Mouse (Mus musculus): Measurements from ENCODE around the gene Rbm7. TPM values are rescaled to one million over a fixed set of nuclear protein-coding genes. Genes with fewer than 3 reads are reported as not detected.
"Not testable (repeated sequence)": the region's sequence is repeated elsewhere in the genome, so short reads cannot be mapped to it uniquely, and the experiment has no call there.

Rbm7 gene
- total and polyA plus RNA-seq, 3 experiments = 47.3 to 48.4 TPM; not detected in 1

GRCm38 (mm10) chr9:48526520-48526919 is 31.4 kb upstream of the Rbm7 start:
- H3K27me3 ChIP-seq (ENCODE audit: control insufficient read depth in 1 of 2, insufficient read depth in 2 of 2, low read length in 2 of 2) = no peaks in the 10 kb centered on the region; a peak in 1 of 4 replicates
- no peak for DNase-seq (ENCODE audit: low read depth, low spot score)
- H3K79me2 ChIP-seq (ENCODE audit: control insufficient read depth, insufficient read depth, low read length, poor library complexity) = no peaks in the 10 kb centered on the region
- H3K27ac ChIP-seq (ENCODE audit: control insufficient read depth, low read depth, low read length) = no peak overlapping the region
- H3K4me1 ChIP-seq (ENCODE audit: control insufficient read depth in 1 of 2, insufficient read depth in 2 of 2, low read length in 2 of 2) = no peaks in the 10 kb centered on the region
- no peaks in the 10 kb centered on the region for H3K36me3 ChIP-seq (ENCODE audit: control insufficient read depth in 1 of 2, insufficient read depth in 2 of 2, low read length in 2 of 2)
- TF ChIP-seq POLR2A (IDR thresholded peaks at IDR 0.05; ENCODE audit: control insufficient read depth in 1 of 2, insufficient read depth in 1 of 2, low read depth in 1 of 2, low read length in 2 of 2, poor library complexity in 1 of 2) = no peak
- no peak for TF ChIP-seq JUND (IDR thresholded peaks at IDR 0.05; ENCODE audit: low read depth, low read length)
- TF ChIP-seq MAFK (IDR thresholded peaks at IDR 0.05; ENCODE audit: borderline replicate concordance, low read depth, low read length) = no peak
- no peak for TF ChIP-seq ZMIZ1 (IDR thresholded peaks at IDR 0.05; ENCODE audit: low read depth, low read length)
- TF ChIP-seq MEF2A (IDR thresholded peaks at IDR 0.05; ENCODE audit: extremely low read depth, insufficient replicate concordance, low read depth, low read length, poor library complexity, severe bottlenecking) = no peak
- TF ChIP-seq BHLHE40 (IDR thresholded peaks at IDR 0.05; ENCODE audit: borderline replicate concordance, low read depth, low read length) = no peak
- TF ChIP-seq ELF1 (IDR thresholded peaks at IDR 0.05; ENCODE audit: low read depth, low read length) = no peak
- no peak for TF ChIP-seq RCOR1 (IDR thresholded peaks at IDR 0.05; ENCODE audit: low read depth, low read length)
- TF ChIP-seq CTCF (IDR thresholded peaks at IDR 0.05 in 2 of 3, conservative IDR thresholded peaks at IDR 0.05 in 1 of 3; ENCODE audit: control insufficient read depth in 1 of 3, insufficient read depth in 1 of 3, low read depth in 2 of 3, low read length in 3 of 3, poor library complexity in 1 of 3, severe bottlenecking in 1 of 3) = no peak
- no peak for TF ChIP-seq SIN3A (IDR thresholded peaks at IDR 0.05; ENCODE audit: low read length)
- TF ChIP-seq RAD21 (IDR thresholded peaks at IDR 0.05; ENCODE audit: low read depth, low read length) = no peak
- no peak for TF ChIP-seq NRF1 (IDR thresholded peaks at IDR 0.05; ENCODE audit: insufficient read depth, low read depth, low read length, poor library complexity, severe bottlenecking)
- H3K4me3 ChIP-seq (ENCODE audit: control insufficient read depth in 1 of 2, insufficient read depth in 1 of 2, low read depth in 2 of 2, low read length in 2 of 2) = no peak overlapping the region
- no peaks in the 10 kb centered on the region for H3K9me3 ChIP-seq (replicated peaks; ENCODE audit: insufficient read depth, low read length)
- no peak overlapping the region for H3K9ac ChIP-seq (ENCODE audit: control insufficient read depth, low read depth, low read length, poor library complexity, severe bottlenecking)

DNA sequence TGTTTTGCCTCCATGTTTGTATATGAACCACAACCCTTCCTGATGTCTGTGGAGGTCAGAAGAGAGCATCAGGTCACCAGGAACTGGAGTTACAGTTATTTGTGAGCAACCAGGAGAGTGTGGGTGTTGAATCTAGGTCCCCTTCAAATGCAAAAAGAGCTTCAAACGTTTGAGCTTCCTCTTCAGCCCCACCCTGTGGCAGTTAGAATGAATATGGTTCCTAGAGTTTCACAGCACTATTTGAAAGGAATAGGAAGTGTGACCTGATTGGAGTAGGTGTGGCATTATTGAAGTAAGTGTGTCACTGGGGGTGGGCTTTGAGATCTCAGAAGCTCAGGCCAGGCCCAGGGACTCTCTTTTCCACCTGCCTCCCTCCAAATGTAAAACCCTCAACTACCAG is 30.5 kb upstream of the Rbm7 start:
- peak; percentile 17 for DNase-seq (ENCODE audit: low read depth, low spot score)
- Histone ChIP-seq H3K9me3 (replicated peaks; ENCODE audit: insufficient read depth, low read length) (no peaks in the 10 kb centered on the region), H3K27me3 (ENCODE audit: control insufficient read depth in 1 of 2, insufficient read depth in 2 of 2, low read length in 2 of 2) (no peaks in the 10 kb centered on the region; a peak in 1 of 4 replicates), H3K9ac (ENCODE audit: control insufficient read depth, low read depth, low read length, poor library complexity, severe bottlenecking) (no peak overlapping the region), H3K79me2 (ENCODE audit: control insufficient read depth, insufficient read depth, low read length, poor library complexity) (no peaks in the 10 kb centered on the region), H3K4me1 (ENCODE audit: control insufficient read depth in 1 of 2, insufficient read depth in 2 of 2, low read length in 2 of 2) (no peaks in the 10 kb centered on the region), H3K27ac (ENCODE audit: control insufficient read depth, low read depth, low read length) (no peak overlapping the region), H3K4me3 (ENCODE audit: control insufficient read depth in 1 of 2, insufficient read depth in 1 of 2, low read depth in 2 of 2, low read length in 2 of 2) (no peak overlapping the region), H3K36me3 (ENCODE audit: control insufficient read depth in 1 of 2, insufficient read depth in 2 of 2, low read length in 2 of 2) (no peaks in the 10 kb centered on the region)
- no peak for TF ChIP-seq JUND (IDR thresholded peaks at IDR 0.05; ENCODE audit: low read depth, low read length)
- TF ChIP-seq GABPA (IDR thresholded peaks at IDR 0.05; ENCODE audit: low read depth, low read length) = no peak
- TF ChIP-seq MXI1 (IDR thresholded peaks at IDR 0.05; ENCODE audit: low read depth, low read length) = no peak
- no peak for TF ChIP-seq SMC3 (IDR thresholded peaks at IDR 0.05; ENCODE audit: low read depth, low read length)
- TF ChIP-seq TBP (IDR thresholded peaks at IDR 0.05; ENCODE audit: low read depth, low read length) = no peak
- no peak for TF ChIP-seq USF1 (IDR thresholded peaks at IDR 0.05; ENCODE audit: low read depth, low read length)

DNA sequence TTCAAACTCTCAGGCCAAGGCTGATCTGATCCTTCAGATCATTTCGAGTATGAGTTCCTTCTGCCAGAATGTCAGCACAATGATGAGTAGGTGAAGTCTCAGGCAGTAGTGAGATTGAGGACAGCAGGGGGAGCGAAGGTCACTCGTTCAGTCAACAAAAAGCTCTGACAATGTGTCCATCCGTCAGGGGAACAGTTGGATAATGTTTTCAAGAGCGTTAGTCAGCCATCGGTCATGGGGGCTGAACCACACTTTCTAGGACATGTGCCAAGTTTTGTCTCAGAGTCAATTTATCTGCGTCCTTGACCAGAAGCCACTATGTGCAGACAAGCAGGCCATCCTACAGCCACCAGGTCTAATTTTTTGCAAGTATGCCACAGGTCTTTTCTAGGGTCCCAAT is 25.3 kb upstream of the Rbm7 start:
- H3K4me3 ChIP-seq (ENCODE audit: control insufficient read depth in 1 of 2, insufficient read depth in 1 of 2, low read depth in 2 of 2, low read length in 2 of 2); H3K27ac ChIP-seq (ENCODE audit: control insufficient read depth, low read depth, low read length); H3K79me2 ChIP-seq (ENCODE audit: control insufficient read depth, insufficient read depth, low read length, poor library complexity); H3K27me3 ChIP-seq (ENCODE audit: control insufficient read depth in 1 of 2, insufficient read depth in 2 of 2, low read length in 2 of 2); H3K36me3 ChIP-seq (ENCODE audit: control insufficient read depth in 1 of 2, insufficient read depth in 2 of 2, low read length in 2 of 2); H3K4me1 ChIP-seq (ENCODE audit: control insufficient read depth in 1 of 2, insufficient read depth in 2 of 2, low read length in 2 of 2); H3K9me3 ChIP-seq (replicated peaks; ENCODE audit: insufficient read depth, low read length); H3K9ac ChIP-seq (ENCODE audit: control insufficient read depth, low read depth, low read length, poor library complexity, severe bottlenecking); DNase-seq (ENCODE audit: low read depth, low spot score): not testable (repeated sequence)
